Mouse (Mus musculus): ENCODE measurements around the gene Zfp598.

Zfp598 gene

DNA sequence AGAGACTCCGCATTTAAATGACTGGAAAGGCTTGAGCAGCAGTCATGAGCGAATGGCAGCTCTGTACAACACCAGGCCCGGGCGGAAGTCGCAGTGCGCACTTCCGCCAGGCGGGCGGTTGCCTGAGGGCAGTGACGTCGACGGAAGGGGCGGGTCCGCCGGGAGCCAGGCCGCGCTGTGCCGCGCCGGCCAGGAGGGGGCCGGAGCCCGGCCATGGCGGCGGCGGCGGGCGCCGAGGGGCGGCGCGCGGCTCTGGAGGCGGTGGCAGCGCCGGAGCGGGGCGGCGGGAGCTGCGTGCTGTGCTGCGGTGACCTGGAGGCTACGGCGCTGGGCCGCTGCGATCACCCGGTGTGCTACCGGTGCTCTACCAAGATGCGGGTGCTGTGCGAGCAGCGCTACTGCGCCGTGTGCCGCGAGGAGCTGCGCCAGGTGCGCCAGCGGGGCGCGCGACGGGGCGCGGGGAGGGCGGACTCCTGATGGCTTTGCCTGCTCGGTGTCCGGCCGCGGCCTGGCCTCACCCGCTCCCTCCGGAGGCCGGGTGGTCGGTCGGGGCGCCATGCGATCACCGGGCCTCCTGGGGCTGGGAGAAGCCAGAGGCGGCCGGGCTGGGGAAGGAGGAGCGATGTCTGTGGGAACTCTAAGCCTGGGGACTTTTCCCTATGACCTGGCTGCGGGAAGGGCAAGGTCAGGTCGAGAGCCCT, at the start of gene Zfp598:
Zfp598 (plus strand) TSS at position 143 of the 701 bp plus-strand sequence.
- in situ Hi-C loops (cut with MboI; ENCODE audit: unreplicated experiment in 2 of 2), result no loop called here

DNA sequence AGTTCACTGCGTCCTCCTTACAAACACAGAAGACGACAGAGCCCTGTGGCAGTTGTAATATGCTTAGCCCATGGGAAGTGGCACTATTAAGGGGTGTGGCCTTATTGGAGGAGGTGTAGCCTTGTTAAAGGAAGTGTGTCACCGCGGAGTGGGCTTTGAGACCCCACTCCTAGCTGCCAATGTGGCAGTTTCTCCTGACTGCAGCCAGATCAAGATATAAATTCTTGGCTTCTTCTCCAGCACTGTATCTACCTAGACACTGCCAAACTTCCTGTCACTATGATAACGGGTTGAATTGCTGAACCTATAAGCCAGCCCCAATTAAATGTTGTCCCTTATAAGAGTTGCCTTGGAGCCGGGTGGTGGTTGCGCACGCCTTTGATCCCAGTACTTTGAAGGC, 44.0 kb upstream of the Zfp598 start:
- in situ Hi-C loops (cut with MboI; ENCODE audit: unreplicated experiment in 2 of 2), result no loop called here

DNA sequence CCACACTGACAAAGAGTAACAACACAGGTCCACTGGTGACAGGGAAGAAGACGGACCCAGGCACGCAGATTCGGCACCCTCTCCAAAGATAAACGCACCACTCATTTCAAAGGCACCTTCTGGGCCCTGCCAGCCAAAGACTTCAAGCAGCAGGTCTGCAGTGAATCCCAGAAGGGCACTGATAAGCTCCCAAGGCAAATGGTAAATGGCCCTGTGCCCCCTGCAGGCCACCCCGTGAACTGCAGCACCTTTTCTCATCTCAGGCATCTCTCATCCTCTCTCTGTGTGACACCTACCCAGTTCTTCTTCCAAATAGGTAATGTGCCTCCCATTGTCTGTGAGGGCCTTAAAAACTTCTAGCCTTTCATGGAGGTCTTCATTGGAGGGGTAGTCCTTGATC, 40.8 kb upstream of the Zfp598 start:
- in situ Hi-C loops (cut with MboI; ENCODE audit: unreplicated experiment in 2 of 2), result no loop called here

DNA sequence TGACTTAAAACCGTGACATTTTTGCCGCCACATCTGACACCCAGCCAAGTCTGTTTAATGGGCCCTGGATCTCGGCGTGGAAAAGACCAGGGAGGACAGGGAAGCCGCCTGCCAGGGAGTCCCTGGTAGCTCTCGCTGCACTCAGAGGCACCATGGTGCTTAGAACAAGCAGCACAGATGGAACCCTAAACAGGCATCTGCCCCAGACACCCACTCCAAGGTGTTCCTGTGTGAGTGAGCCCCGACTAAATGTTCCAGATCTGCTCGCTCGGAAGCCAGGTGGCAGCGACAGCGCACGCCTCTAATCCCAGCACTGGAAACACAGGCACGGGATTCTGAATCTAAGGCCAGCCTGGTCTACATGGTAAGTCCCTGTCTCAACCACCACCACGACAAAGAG, 39.4 kb upstream of the Zfp598 start:
- in situ Hi-C loops (cut with MboI; ENCODE audit: unreplicated experiment in 2 of 2), result no loop called here

DNA sequence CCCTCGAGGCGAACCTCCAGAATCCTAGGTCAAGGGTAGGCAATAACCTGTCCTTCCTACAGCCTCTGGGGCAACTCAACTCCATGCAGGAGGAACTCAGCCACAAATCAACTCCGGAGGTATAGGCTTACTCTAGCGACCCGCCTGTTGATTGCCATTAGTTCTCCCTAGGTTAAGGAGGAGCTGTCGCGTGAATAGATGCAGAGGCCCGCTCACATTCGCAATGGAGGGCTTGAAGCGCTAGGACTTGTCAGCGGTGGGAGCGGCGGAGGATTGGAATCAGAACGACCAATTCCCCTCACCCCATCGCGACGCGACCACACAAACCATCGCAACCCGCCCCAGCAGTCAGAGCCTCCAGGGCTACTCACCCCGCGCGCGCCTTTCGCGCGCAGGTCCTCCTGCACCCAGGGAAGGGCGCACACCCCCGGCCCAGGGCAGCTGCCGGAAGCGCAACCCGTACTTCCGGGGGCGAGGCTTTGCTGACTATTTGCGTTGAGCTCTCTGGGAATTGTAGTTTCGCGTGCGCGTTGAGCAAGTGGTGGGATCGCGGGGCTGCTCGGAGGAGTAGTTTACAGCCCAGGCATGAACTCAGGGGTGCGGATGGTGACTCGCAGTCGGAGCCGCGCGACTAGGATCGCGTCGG, 37.2 kb upstream of the Zfp598 start, which contains the start of the genes Tsc2 and Nthl1:
Tsc2 (minus strand) TSS at position 464 of the 646 bp plus-strand sequence.
Nthl1 (plus strand) TSS at position 514 of the 646 bp plus-strand sequence.
- in situ Hi-C loops (cut with MboI; ENCODE audit: unreplicated experiment in 2 of 2), result no loop called here

DNA sequence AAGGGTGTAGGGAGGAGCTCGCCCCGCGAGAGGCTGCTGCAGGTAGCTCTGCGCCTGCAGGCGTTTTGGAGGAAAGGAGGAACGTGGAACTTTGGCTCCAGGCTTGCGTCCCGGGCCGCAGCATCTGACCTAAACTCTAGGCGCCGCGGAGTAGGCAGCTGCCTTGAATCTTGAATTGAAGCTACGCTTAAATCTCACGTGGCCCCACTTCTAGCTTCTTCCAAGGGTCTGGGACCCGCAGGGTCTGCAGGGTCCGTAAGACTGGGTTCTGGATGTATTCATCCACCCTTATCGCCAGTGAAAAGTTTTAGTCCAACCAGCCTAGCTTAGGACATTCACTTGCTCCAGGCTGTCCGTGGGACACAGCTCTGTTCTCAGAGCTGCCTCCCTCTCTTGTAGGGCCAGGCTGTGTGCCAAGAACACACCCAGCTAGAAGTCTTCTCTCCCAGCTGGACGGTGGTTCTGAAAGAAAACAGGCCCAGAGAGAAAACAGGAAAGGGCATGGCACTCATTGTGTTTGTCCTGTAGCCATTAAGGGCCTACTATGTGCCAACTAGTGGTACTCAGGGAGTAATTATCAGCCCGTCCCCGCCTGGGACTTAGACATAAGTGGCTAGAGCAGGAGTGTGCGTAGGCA, 36.6 kb upstream of the Zfp598 start:
- in situ Hi-C loops (cut with MboI; ENCODE audit: unreplicated experiment in 2 of 2), result no loop called here

- in situ Hi-C loops (cut with MboI; ENCODE audit: unreplicated experiment in 2 of 2), result no loop called here
Observed at GRCm38 (mm10) chr17:24633831-24634230, 35.7 kb upstream of the Zfp598 start.

DNA sequence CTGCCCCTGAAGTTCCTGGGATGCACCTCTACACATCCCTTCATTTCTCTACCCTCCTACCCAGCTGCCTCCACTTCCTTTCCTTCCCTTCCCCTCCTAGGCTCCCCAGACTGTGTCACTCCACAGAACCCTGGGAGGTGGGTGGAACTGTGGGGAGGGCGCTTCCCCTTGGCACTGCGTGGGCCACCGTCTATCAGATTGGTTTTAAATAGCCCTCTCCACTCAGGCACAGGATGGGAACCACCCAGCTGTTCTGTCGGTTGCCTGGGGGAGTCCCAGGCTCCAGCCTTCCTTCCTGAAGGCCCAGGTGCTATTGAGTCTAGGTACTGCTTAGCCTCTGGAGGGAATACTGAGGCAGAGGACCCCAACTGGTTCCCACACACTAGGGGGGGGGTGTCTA, 34.5 kb upstream of the Zfp598 start:
- in situ Hi-C loops (cut with MboI; ENCODE audit: unreplicated experiment in 2 of 2), result no loop called here

DNA sequence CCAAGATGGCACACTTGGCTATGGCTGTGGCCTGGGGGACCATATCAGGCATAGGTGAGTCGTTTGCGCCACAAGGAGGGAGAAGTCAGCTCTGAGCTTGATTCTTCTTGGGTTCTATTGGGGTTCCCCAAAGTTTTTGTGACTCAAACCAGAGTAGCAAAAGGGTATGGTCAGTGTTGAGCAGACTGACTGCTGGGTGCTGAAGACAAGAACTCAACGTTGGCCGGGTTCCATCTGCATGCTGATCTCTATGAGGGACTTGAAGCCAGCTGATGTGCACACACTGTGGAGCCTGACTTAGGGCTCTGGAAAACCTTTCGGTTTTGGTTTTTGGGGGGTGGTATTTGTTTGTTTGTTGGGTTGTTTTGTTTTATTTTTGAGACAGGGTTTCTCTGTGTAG, 33.8 kb upstream of the Zfp598 start:
- in situ Hi-C loops (cut with MboI; ENCODE audit: unreplicated experiment in 2 of 2), result no loop called here

- in situ Hi-C loops (cut with MboI; ENCODE audit: unreplicated experiment in 2 of 2), result no loop called here
Observed at GRCm38 (mm10) chr17:24636781-24637481, 32.6 kb upstream of the Zfp598 start.

DNA sequence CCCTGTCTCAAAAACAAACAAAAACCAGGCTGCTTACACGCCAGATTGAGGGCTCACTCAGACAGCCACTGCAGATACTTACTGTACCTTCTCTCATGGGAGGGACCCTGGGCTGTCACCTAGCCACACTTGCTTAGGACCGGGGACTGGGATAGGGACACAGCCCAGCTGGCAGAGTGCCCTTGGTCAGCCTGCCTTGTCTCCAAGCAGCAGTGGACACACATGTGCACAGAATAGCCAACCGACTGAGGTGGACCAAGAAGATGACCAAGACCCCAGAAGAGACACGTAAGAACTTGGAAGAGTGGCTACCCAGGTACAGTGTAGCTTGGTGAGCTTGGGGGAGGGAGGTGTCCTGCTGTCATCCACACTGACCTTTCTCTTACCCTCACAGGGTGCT, 31.3 kb upstream of the Zfp598 start:
- in situ Hi-C loops (cut with MboI; ENCODE audit: unreplicated experiment in 2 of 2), result no loop called here

- in situ Hi-C loops (cut with MboI; ENCODE audit: unreplicated experiment in 2 of 2), result no loop called here
Observed at GRCm38 (mm10) chr17:24638840-24639239, 30.6 kb upstream of the Zfp598 start.

GRCm38 (mm10) chr17:24639571-24639988, 29.9 kb upstream of the Zfp598 start:
- in situ Hi-C loops (cut with MboI; ENCODE audit: unreplicated experiment in 2 of 2), result no loop called here

DNA sequence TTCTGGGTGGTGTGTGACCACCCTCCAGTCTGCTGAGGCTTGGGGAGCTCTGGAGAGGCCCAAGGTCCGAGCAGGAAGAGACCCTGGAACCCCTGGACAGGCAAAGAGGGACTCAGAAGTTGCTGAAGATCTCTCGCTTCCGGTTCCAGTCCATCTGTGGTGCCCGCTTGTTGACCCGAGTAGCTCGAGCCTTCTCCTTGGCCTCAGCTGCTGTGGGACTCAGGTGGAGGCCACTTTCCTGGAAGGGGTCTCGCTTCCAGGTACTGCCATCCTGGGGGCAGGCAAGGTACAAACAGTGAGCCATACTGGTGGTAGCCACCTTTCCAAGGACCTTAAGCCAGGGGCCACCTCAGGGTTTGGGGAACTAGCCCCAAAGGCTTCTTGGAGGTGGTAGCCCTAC, 29.4 kb upstream of the Zfp598 start:
- in situ Hi-C loops (cut with MboI; ENCODE audit: unreplicated experiment in 2 of 2), result no loop called here

- in situ Hi-C loops (cut with MboI; ENCODE audit: unreplicated experiment in 2 of 2), result no loop called here
Observed at GRCm38 (mm10) chr17:24640581-24640980, 28.9 kb upstream of the Zfp598 start.

- in situ Hi-C loops (cut with MboI; ENCODE audit: unreplicated experiment in 2 of 2), result no loop called here
Observed at GRCm38 (mm10) chr17:24641944-24642343, 27.5 kb upstream of the Zfp598 start.

DNA sequence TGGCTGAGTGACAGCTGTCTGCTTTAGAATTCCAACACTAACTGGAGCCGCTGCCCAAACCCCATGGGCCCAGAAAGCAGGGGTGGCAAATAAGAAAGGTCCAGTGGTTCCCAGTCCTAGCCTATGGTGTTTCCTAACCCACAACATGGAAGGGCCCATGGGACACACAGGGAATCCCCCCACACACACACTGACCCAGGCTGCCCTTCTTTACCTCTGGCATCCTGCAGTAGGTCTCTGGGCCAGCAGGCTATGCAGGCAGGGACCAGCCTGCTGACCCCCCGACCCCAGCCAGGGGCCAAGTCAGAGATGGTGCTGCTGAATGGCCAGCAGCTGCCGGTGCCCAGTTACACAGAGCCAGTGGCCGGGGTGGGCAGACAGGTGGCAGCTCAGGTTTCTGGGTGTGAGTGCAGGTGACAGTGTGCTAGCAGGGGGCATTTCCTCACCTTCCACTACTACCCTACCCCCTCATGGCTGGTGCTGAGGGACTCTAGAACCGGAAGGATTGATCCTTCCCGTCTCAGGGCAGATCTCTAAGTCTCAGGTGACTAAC, 26.6 kb upstream of the Zfp598 start:
- in situ Hi-C loops (cut with MboI; ENCODE audit: unreplicated experiment in 2 of 2), result no loop called here

- in situ Hi-C loops (cut with MboI; ENCODE audit: unreplicated experiment in 2 of 2), result no loop called here
Observed at GRCm38 (mm10) chr17:24644030-24644715, 25.3 kb upstream of the Zfp598 start.

GRCm38 (mm10) chr17:24644875-24645721, 24.4 kb upstream of the Zfp598 start:
- in situ Hi-C loops (cut with MboI; ENCODE audit: unreplicated experiment in 2 of 2), result no loop called here

Data from v-Abl transformed pro-B cells (cell line).